Mouse (Mus musculus) midbrain, embryonic 16.5 days (tissue): Measurements from ENCODE around the gene Ntf5. TPM values are rescaled to one million over a fixed set of nuclear protein-coding genes. Genes with fewer than 3 reads are reported as not detected.
"Not testable (repeated sequence)": the region's sequence is repeated elsewhere in the genome, so short reads cannot be mapped to it uniquely, and the experiment has no call there.

ENCODE experiments used
- ATAC-seq: fragments of 200-750 bp; cut with Nextera tagmentation; 2 replicates; pipeline ENCODE4 v1.8.0; 2017; ENCODE audit warnings: moderate TSS enrichment
- H3K27ac ChIP-seq: fragments of 300-500 bp; sonication (generic); 2 replicates; pipeline ENCODE4 v1.5.1; 2014; ENCODE audit warnings: mild to moderate bottlenecking, low read length, mixed read lengths
- H3K27me3 ChIP-seq: fragments of 300-500 bp; sonication (generic); 2 replicates; pipeline ENCODE4 v1.6.1; 2014; ENCODE audit warnings: low read depth, low read length, mixed read lengths; ENCODE audit not compliant: control insufficient read depth, insufficient read depth
- H3K36me3 ChIP-seq: fragments of 300-500 bp; sonication (generic); 2 replicates; pipeline ENCODE4 v1.6.1; 2014; ENCODE audit warnings: mild to moderate bottlenecking, low read length, moderate library complexity, mixed read lengths; ENCODE audit not compliant: control insufficient read depth, insufficient read depth
- H3K4me1 ChIP-seq: fragments of 300-500 bp; sonication (generic); 2 replicates; pipeline ENCODE4 v1.6.1; 2014; ENCODE audit warnings: mild to moderate bottlenecking, low read length, mixed read lengths; ENCODE audit not compliant: control insufficient read depth, insufficient read depth
- H3K4me2 ChIP-seq: fragments of 300-500 bp; sonication (generic); 2 replicates; pipeline ENCODE4 v1.6.1; 2014; ENCODE audit warnings: mild to moderate bottlenecking, low read length, mixed read lengths
- H3K4me3 ChIP-seq: fragments of 300-500 bp; sonication (generic); 2 replicates; pipeline ENCODE4 v1.5.1; 2014; ENCODE audit warnings: low read depth, mild to moderate bottlenecking, low read length, moderate library complexity, mixed read lengths
- H3K9ac ChIP-seq: fragments of 300-500 bp; sonication (generic); 2 replicates; pipeline ENCODE4 v1.6.1; 2014; ENCODE audit warnings: low read depth, low read length, mixed read lengths
- H3K9me3 ChIP-seq: fragments of 300-500 bp; sonication (generic); replicated peaks from 2 replicates; pipeline ENCODE4 v1.6.1; 2014; ENCODE audit warnings: mild to moderate bottlenecking, low read length, mixed read lengths; ENCODE audit not compliant: control insufficient read depth, poor library complexity, severe bottlenecking
- WGBS: fragments of 180-500 bp; shearing (Covaris S2); extraction: QIAGEN DNeasy Blood & Tissue Kit; methylation state at CpG from one replicate; pipeline ENCODE4 v1.1.7; 2014; 5-methylcytosine and 5-hydroxymethylcytosine counted together
- microRNA-seq: library from miRNA; unstranded; fragments of <30 nt; microRNA quantifications from one replicate; pipeline ENCODE4, GENCODE M21; 2017
- polyA plus RNA-seq: library from polyadenylated mRNA; unstranded; fragments of >200 nt; fragmentation: Nextera tagmentation; extraction: Ambion mirVana; gene quantifications from 2 replicates; pipeline ENCODE4 v1.2.1, GENCODE M21; 2015

Gene Ntf5
- polyA plus RNA-seq, 1 experiment from 2014 or later, result not detected

GRCm38 (mm10) chr7:45462868-45463267 lies 49.4 kb downstream of the Ntf5 start:
- not testable (repeated sequence) for ATAC-seq, H3K27ac ChIP-seq, H3K9ac ChIP-seq, H3K27me3 ChIP-seq, H3K4me2 ChIP-seq, H3K4me3 ChIP-seq, H3K9me3 ChIP-seq
- Histone ChIP-seq H3K4me1 (peaks cover 37% of the 10 kb centered on the region), H3K36me3 (peaks cover 23% of the 10 kb centered on the region)
- 78% methylated on average over 4 of the region's 4 CpGs for WGBS

GRCm38 (mm10) chr7:45463987-45464778 lies 50.7 kb downstream of the Ntf5 start:
- H3K4me3 ChIP-seq, result no peak overlapping the region
- peaks cover 33% of the 10 kb centered on the region for H3K4me1 ChIP-seq
- no peaks in the 10 kb centered on the region for H3K27me3 ChIP-seq
- peaks cover 18% of the 10 kb centered on the region for H3K36me3 ChIP-seq
- no peaks in the 10 kb centered on the region for H3K9me3 ChIP-seq
- no peak for ATAC-seq
- H3K4me2 ChIP-seq, result no peak overlapping the region
- WGBS, result 96% methylated on average over 7 of the region's 7 CpGs
- H3K27ac ChIP-seq, result no peak overlapping the region
- H3K9ac ChIP-seq, result no peak overlapping the region

- H3K4me3 ChIP-seq, result no peak overlapping the region
- H3K36me3 ChIP-seq, result peaks cover 18% of the 10 kb centered on the region
- no peak overlapping the region for H3K27ac ChIP-seq
- no peaks in the 10 kb centered on the region for H3K9me3 ChIP-seq
- ATAC-seq, result no peak
- peak overlapping the region; percentile 96; the same call in 1 of the 2 replicates for H3K4me2 ChIP-seq
- WGBS, result 97% methylated on average over 12 of the region's 12 CpGs
- peaks cover 32% of the 10 kb centered on the region for H3K4me1 ChIP-seq
- H3K9ac ChIP-seq, result no peak overlapping the region
- H3K27me3 ChIP-seq, result no peaks in the 10 kb centered on the region
These were observed 51.6 kb downstream of the Ntf5 start for GRCm38 (mm10) chr7:45465112-45465511.

GRCm38 (mm10) chr7:45465549-45465948 lies 52.1 kb downstream of the Ntf5 start:
- Histone ChIP-seq H3K4me2 (peak overlapping the region; percentile 96), H3K4me3 (peak overlapping the region; percentile 92), H3K27ac (no peak overlapping the region), H3K27me3 (no peaks in the 10 kb centered on the region), H3K4me1 (peaks cover 27% of the 10 kb centered on the region), H3K9me3 (no peaks in the 10 kb centered on the region), H3K36me3 (peaks cover 18% of the 10 kb centered on the region), H3K9ac (peak overlapping the region; percentile 91)
- 82% methylated on average over 9 of the region's 9 CpGs for WGBS
- ATAC-seq, result peak; percentile 2; the same call in 1 of the 2 replicates

GRCm38 (mm10) chr7:45466283-45467089 lies 53.0 kb downstream of the Ntf5 start, which contains the start of gene Bax:
TSS of gene Bax (minus strand) at chr7:45466898.
- H3K4me1 ChIP-seq, result peaks cover 22% of the 10 kb centered on the region
- under 1% methylated on average over 55 of the region's 58 CpGs for WGBS
- H3K9me3 ChIP-seq, result no peaks in the 10 kb centered on the region
- peak within 1 kb of the TSS; percentile 92 for H3K4me3 ChIP-seq
- H3K4me2 ChIP-seq, result peak within 1 kb of the TSS; percentile 96
- H3K9ac ChIP-seq, result peak within 1 kb of the TSS; percentile 91
- H3K27ac ChIP-seq, result peak within 1 kb of the TSS; percentile 78
- H3K27me3 ChIP-seq, result no peaks in the 10 kb centered on the region
- ATAC-seq, result peak; percentile 75
- peaks cover 18% of the 10 kb centered on the region for H3K36me3 ChIP-seq

Small RNAs within 50 kb of the gene (microRNA-seq; reads per million reads assigned to microRNA genes)
- gene Gm22133, result not detected

Other genes starting within 250 kb of the Ntf5 start
- 0.55 and 1.1 TPM in 2 replicates for gene Slc17a7, start 249.7 kb upstream of the Ntf5 start, polyA plus RNA-seq
- not detected in 2 replicates for gene Gfy, start 234.1 kb upstream of the Ntf5 start, polyA plus RNA-seq
- gene Pth2, start 232.7 kb upstream of the Ntf5 start, polyA plus RNA-seq, result 1.1 and 1.2 TPM in 2 replicates
- gene Ccdc155, start 208.8 kb upstream of the Ntf5 start, polyA plus RNA-seq, result 0.45 and 0.53 TPM in 2 replicates
- gene Dkkl1, start 201.5 kb upstream of the Ntf5 start, polyA plus RNA-seq, result 6.2 and 10.5 TPM in 2 replicates
- 30.5 and 39.5 TPM in 2 replicates for gene Tead2, start 197.9 kb upstream of the Ntf5 start, polyA plus RNA-seq
- 1.3 and 1.4 TPM in 2 replicates for gene Cd37, start 174.6 kb upstream of the Ntf5 start, polyA plus RNA-seq
- gene Slc6a16, start 172.6 kb upstream of the Ntf5 start, polyA plus RNA-seq, result 0.93 and 1.2 TPM in 2 replicates
- not detected in 2 replicates for gene Slc6a21, start 136.2 kb upstream of the Ntf5 start, polyA plus RNA-seq
- gene Trpm4, start 79.9 kb upstream of the Ntf5 start, polyA plus RNA-seq, result 11.1 and 12.4 TPM in 2 replicates
- gene Hrc, start 78.4 kb upstream of the Ntf5 start, polyA plus RNA-seq, result 0.39 and 0.40 TPM in 2 replicates
- 28.5 and 29.2 TPM in 2 replicates for gene Ppfia3, start 46.7 kb upstream of the Ntf5 start, polyA plus RNA-seq
- gene Lin7b, start 43.1 kb upstream of the Ntf5 start, polyA plus RNA-seq, result 27.0 and 39.9 TPM in 2 replicates
- gene Snrnp70, start 18.0 kb upstream of the Ntf5 start, polyA plus RNA-seq, result 157 and 186 TPM in 2 replicates
- not detected in 2 replicates for gene Kcna7, start 8.0 kb upstream of the Ntf5 start, polyA plus RNA-seq
- 0.39 and 0.88 TPM in 2 replicates for gene Lhb, start 7.1 kb downstream of the Ntf5 start, polyA plus RNA-seq
- 20.9 and 21.8 TPM in 2 replicates for gene Gys1, start 21.1 kb downstream of the Ntf5 start, polyA plus RNA-seq
- 103 and 110 TPM in 2 replicates for gene Ruvbl2, start 24.4 kb downstream of the Ntf5 start, polyA plus RNA-seq
- gene Ftl1, start 46.2 kb downstream of the Ntf5 start, polyA plus RNA-seq, result 5,323 and 5,449 TPM in 2 replicates
- gene Bax, start 53.2 kb downstream of the Ntf5 start, polyA plus RNA-seq, result 232 and 243 TPM in 2 replicates
- 0.15 and 0.16 TPM in 2 replicates for gene Tulp2, start 68.2 kb downstream of the Ntf5 start, polyA plus RNA-seq
- gene Gm45808, start 73.1 kb downstream of the Ntf5 start, polyA plus RNA-seq, result not detected in 2 replicates
- gene Dhdh, start 75.1 kb downstream of the Ntf5 start, polyA plus RNA-seq, result 4.1 and 4.2 TPM in 2 replicates
- 107 and 119 TPM in 2 replicates for gene Nucb1, start 96.7 kb downstream of the Ntf5 start, polyA plus RNA-seq
- gene Ppp1r15a, start 112.6 kb downstream of the Ntf5 start, polyA plus RNA-seq, result 10.5 and 13.9 TPM in 2 replicates
- gene Plekha4, start 112.6 kb downstream of the Ntf5 start, polyA plus RNA-seq, result 0.81 and 0.87 TPM in 2 replicates
- gene Hsd17b14, start 141.2 kb downstream of the Ntf5 start, polyA plus RNA-seq, result 0.21 TPM in 1 of 2 replicates, not detected in the other
- 23.6 and 25.0 TPM in 2 replicates for gene Bcat2, start 156.5 kb downstream of the Ntf5 start, polyA plus RNA-seq
- gene Fgf21, start 201.8 kb downstream of the Ntf5 start, polyA plus RNA-seq, result not detected in 2 replicates
- not detected in 2 replicates for gene Fut1, start 203.6 kb downstream of the Ntf5 start, polyA plus RNA-seq
- gene Izumo1, start 208.1 kb downstream of the Ntf5 start, polyA plus RNA-seq, result not detected in 2 replicates
- 17.2 and 18.5 TPM in 2 replicates for gene Rasip1, start 213.8 kb downstream of the Ntf5 start, polyA plus RNA-seq
- gene Mamstr, start 226.3 kb downstream of the Ntf5 start, polyA plus RNA-seq, result 3.4 and 4.6 TPM in 2 replicates